Mouse (Mus musculus): ENCODE measurements around the gene Rps3a1.

Rps3a1 gene

GRCm38 (mm10) chr3:86142263-86142933 lies at the start of gene Rps3a1:
Rps3a1 (minus strand) TSS chr3:86142702.
- in situ Hi-C loops (cut with MboI, MseI), result loop anchor here (5.0 kb wide), 1 partner anchor 80 kb away; the partner anchor contains the start of gene Lrba

DNA sequence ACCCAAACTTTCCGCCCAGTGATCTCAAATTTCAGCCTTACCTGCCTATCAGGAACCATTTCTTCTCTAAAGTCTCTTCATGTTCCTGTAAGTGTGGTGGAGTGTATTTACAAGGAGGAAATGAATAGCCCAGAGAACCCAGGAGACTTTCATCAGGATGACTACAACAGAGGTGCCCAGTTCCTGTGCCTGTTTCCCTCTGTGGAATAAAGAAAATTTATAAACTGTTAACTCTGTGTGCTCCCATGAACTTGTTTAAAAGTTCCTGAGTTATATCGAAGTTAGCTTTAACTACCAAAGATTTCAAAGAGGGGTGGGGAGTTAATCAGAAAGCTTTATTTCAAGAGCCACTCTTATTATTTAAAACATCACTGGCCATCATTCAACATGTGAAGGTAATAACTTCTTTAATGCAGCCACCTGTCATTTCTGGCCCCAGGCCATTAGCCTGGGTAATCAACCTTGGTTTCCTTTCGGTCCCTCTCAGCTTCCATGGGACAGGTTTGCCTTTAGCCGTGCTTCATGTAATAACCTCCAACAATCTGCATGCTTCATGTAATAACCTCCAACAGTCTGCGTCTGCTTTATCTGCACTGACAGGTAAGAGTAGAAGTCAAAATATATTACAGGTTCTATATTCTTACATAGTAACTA lies 45.4 kb upstream of the Rps3a1 start:
- in situ Hi-C loops (cut with MboI, MseI), result no loop called here

GRCm38 (mm10) chr3:86184546-86184945 lies 42.0 kb upstream of the Rps3a1 start:
- in situ Hi-C loops (cut with MboI, MseI), result no loop called here

DNA sequence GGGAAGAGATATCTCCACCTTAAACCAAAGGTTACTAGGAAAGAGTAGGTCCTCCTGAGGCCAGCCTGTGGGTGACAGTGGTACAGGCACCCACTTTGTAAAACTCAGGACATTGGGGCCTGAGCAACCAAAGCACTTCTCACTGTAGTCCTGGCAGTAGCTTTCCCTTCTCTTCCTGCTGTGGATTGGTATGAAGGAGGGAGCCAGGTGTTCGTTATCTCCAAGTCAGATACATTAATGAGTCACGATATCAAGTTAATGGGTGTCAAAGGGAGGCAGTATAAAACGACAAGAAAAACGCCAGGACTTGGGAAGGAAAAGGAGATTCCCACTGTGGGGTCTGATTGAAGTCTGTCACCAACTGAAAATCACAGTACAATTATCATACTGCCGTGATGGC lies 38.6 kb upstream of the Rps3a1 start:
- in situ Hi-C loops (cut with MboI, MseI), result no loop called here

DNA sequence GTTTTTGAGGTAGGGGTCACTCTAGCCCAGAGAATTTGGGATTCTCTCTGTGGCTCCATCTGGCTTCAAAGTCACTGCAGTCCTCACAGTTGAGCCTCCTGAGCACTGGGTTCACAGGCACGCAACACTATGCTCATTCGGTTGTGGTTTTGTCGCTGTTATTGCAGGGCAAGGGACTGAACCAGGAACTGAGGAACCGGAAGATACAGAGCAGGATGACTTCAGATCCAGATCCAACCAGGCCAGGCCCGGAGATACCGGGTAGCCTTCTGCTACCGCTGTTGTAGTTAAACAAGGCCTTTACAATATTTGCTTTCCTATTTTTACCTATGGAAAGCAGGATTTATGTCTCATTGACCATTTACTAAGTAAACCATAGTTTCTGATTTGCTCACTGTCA lies 37.2 kb upstream of the Rps3a1 start:
- in situ Hi-C loops (cut with MboI, MseI), result no loop called here

- in situ Hi-C loops (cut with MboI, MseI), result no loop called here
Observed at GRCm38 (mm10) chr3:86168841-86169425, 26.4 kb upstream of the Rps3a1 start.

DNA sequence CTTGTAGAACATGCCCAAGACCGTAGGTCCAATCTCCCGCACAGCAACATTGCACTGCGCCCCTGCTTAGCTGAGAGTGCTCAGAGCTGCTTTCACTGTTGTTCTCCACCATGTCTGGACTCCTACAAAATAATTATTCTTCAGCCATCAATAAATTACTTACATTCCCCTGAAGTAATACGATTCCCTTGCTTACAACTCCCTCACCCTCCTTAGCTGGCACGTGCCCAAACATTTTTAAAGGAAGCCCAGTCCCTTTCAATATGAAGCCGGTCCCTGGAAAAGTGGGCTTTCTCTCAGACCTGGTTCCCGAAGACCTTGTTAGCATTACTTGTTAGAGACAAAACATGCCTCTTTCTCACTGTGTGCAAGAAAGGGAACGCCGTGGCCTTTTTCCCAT lies 7.0 kb upstream of the Rps3a1 start:
- in situ Hi-C loops (cut with MboI, MseI), result no loop called here

GRCm38 (mm10) chr3:86149063-86149462 lies 6.6 kb upstream of the Rps3a1 start:
- in situ Hi-C loops (cut with MboI, MseI), result no loop called here

- in situ Hi-C loops (cut with MboI, MseI), result loop anchor here (5.0 kb wide), 1 partner anchor 79 kb away; the partner anchor contains the start of gene Lrba
Observed at GRCm38 (mm10) chr3:86143343-86143742, 841 bp upstream of the Rps3a1 start.

DNA sequence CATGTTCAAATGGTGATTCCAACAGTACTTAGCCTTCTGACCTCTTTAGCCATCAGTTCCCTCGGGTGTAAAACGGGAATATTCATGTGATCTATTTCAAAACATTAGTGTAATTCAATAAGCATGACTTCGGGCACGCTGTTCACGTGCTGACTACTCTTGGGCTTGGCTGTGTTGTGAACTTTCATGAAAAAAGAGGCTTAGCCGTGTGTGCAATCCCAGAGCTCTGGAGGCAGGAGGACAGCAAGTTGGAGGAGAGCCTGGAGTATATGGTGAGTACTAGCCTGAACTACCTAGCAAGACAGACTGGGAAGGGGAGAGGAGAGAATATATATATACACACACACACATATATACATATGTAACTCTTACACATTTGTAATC lies 424 bp upstream of the Rps3a1 start:
- in situ Hi-C loops (cut with MboI, MseI), result loop anchor here (5.0 kb wide), 1 partner anchor 79 kb away; the partner anchor contains the start of gene Lrba

- in situ Hi-C loops (cut with MboI, MseI), result loop anchor here (5.0 kb wide), 1 partner anchor 80 kb away; the partner anchor contains the start of gene Lrba
Observed at GRCm38 (mm10) chr3:86141886-86142262, 628 bp downstream of the Rps3a1 start.

GRCm38 (mm10) chr3:86141366-86141765 lies 1.1 kb downstream of the Rps3a1 start:
- in situ Hi-C loops (cut with MboI, MseI), result loop anchor here (5.0 kb wide), 1 partner anchor 81 kb away; the partner anchor contains the start of gene Lrba

GRCm38 (mm10) chr3:86139660-86140059 lies 2.8 kb downstream of the Rps3a1 start:
- in situ Hi-C loops (cut with MboI, MseI), result loop anchor here (5.0 kb wide), 1 partner anchor 83 kb away; the partner anchor contains the start of gene Lrba

DNA sequence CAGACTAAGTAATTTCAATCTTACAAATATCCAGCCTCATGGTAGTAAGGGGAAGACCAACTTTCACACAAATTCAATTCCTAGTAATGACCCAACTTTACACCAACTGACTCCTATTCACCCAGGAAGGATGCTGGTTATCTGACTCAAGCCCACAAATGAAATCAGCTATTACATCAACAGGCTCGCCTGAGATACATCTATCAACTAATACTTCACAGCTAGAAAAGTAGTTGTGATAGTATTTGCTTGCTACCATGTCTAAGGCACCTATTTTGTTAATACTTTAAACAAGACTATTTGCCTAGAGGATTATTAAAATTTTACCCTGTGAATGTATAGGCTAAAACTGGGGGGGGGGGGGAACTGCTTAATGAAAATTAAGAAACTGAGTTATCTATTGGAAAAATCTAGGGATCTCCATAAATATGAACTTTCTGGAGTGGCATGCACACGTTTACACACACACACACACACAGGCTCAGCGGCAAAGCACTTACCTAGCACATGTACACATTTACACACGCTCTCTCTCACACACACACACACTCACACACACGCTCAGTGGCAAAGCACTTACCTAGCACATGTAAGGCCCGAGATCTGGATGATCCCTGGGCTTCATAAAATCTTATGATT lies 5.4 kb downstream of the Rps3a1 start:
- in situ Hi-C loops (cut with MboI, MseI), result no loop called here

DNA sequence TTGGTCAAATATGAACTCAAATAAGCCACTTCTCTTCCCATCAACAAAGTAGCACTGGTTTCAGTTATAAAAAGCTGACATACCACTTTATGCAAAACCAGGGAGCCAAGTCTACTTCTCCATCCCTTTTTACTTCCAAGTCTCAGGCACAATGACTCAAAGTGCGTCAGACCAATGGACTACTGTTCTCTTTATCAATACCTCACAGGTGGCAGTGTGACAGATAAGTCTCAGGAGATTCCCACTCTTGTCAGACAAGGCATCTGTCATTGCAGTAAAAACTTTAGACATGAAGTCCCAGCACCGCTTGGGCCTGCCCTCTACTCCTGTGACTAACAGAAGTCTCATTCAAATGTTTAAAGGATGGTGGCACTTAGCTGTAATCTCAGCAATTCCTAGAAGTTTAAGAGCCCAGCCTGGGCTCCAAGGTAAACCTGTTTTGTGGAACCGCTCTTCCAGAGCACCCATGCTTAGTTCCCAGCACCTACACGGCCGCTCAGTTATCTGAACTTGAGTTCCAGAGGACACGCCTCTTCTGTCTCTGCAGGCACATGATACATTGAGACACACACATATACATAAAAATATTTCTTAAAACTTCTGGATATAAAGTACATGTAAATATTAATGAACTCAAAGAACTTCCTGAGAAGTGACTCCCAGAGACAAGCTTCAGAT lies 6.5 kb downstream of the Rps3a1 start:
- in situ Hi-C loops (cut with MboI, MseI), result no loop called here

GRCm38 (mm10) chr3:86134939-86135638 lies 7.4 kb downstream of the Rps3a1 start:
- in situ Hi-C loops (cut with MboI, MseI), result no loop called here

GRCm38 (mm10) chr3:86129757-86130156 lies 12.7 kb downstream of the Rps3a1 start:
- in situ Hi-C loops (cut with MboI, MseI), result no loop called here

- in situ Hi-C loops (cut with MboI, MseI), result no loop called here
Observed at GRCm38 (mm10) chr3:86123251-86123746, 19.2 kb downstream of the Rps3a1 start.

DNA sequence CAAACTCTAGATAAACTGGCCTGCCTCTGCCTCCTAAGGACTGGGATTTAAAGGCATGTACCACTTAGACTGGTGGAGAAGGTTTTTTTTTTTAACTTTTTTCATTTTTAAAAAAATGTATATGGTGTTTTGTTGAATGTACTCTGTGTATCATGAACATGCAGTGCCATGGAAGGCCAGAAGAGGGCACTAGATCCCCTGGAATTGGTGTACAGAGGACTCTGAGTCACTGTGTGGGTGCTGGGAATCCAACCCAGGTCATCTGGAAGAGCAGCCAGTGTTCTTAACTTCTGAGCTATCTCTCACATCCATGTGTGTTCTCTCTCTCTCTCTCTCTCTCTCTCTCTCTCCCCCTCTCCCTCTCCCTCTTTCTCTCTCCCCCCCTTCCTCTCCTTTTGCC lies 20.3 kb downstream of the Rps3a1 start:
- in situ Hi-C loops (cut with MboI, MseI), result no loop called here

DNA sequence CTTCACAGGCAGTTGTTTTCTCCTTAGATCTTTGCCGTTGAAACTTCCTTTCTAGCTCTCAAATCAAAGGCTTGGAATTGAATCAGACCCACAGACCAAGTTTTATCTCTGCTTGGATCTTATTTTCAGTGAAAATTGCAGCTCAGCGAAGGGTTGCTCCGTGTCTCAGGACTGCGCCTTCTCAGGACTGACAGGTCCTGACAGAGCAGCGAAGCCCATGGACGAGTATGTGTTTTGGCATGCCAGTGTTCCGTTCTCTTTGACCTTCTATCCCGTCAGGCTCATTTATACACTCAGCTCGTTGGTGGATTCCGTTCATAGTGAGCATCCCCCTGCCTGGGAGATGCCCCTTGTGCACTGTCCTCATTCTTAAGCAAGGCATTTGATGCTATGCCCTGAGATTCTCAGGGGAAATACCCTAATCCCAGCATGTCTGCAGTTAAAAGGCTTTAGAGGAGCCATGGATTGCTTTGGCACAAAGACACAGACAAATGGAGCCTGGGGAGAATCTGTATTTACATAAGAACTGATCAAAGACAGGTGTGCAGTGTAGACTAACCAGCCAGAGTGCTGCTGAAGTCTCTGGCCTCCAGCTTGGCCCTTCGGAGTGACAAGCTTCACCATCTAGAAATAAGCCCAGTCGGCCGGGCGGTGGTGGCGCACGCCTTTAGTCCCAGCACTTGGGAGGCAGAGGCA lies 23.1 kb downstream of the Rps3a1 start:
- in situ Hi-C loops (cut with MboI, MseI), result no loop called here

All from T-helper 1 cell (primary cell).